In genomic region chr9:64591436-64591835, GRCm38 (mm10) we compare ENCODE assay signal across 10 mouse cellular contexts.
DNase-seq lines count a peak whose midpoint lies in the region; ATAC-seq and TF ChIP-seq lines count a peak whose summit lies in the region.
"Had no signal": no experiment of that assay in that cellular context is flagged by ENCODE, and none has a peak within 500 bp of the region (broad histone marks: within the 10 kb centered on the region; RNA-seq: fewer than 3 reads in every experiment).

No protein-coding gene starts in this region.

- no peak for TF ChIP-seq EP300 in lung, postnatal 0 days (IDR thresholded peaks at IDR 0.05)

- H3K9ac ChIP-seq in lung, postnatal 0 days (replicated peaks; ENCODE audit: low read depth), result no peak overlapping the region
- no peak overlapping the region; the same call in 1 of the 2 replicates for H3K9ac ChIP-seq in liver, embryonic 11.5 days (ENCODE audit: low read depth, low read length)
- no peak overlapping the region for H3K9ac ChIP-seq in forebrain, postnatal 0 days
- no peak overlapping the region for H3K9ac ChIP-seq in hindbrain, embryonic 11.5 days (ENCODE audit: low read depth, low read length)

- H3K27me3 ChIP-seq in lung, postnatal 0 days (replicated peaks; ENCODE audit: insufficient read depth, low read length), result no peaks in the 10 kb centered on the region
- H3K27me3 ChIP-seq in embryonic facial prominence, embryonic 10.5 days (replicated peaks; ENCODE audit: low read depth, poor library complexity, severe bottlenecking), result 0 out of 2 replicates have a peak, but pooled peaks cover 8% of the 10 kb centered on the region
- peaks cover 3% of the 10 kb centered on the region; the same call in 1 of the 2 replicates for H3K27me3 ChIP-seq in liver, embryonic 11.5 days (replicated peaks; ENCODE audit: control insufficient read depth, insufficient read depth, low read length)
- no peaks in the 10 kb centered on the region for H3K27me3 ChIP-seq in forebrain, postnatal 0 days (ENCODE audit: insufficient read depth, low read length)
- no peaks in the 10 kb centered on the region for H3K27me3 ChIP-seq in hindbrain, embryonic 11.5 days (ENCODE audit: control insufficient read depth, insufficient read depth, low read length)
- H3K27me3 ChIP-seq: Patski had no signal

- H3K4me3 ChIP-seq in lung, postnatal 0 days (ENCODE audit: low read depth, low read length), result no peak overlapping the region
- no peak overlapping the region for H3K4me3 ChIP-seq in embryonic facial prominence, embryonic 10.5 days
- no peak overlapping the region for H3K4me3 ChIP-seq in liver, embryonic 11.5 days (ENCODE audit: low read depth, low read length)
- no peak overlapping the region for H3K4me3 ChIP-seq in forebrain, postnatal 0 days (ENCODE audit: low read depth, low read length)
- no peak overlapping the region for H3K4me3 ChIP-seq in hindbrain, embryonic 11.5 days (ENCODE audit: low read depth, low read length)

- peak; percentile 22; the same call in 1 of the 2 replicates for TF ChIP-seq CTCF in lung, postnatal 0 days (IDR thresholded peaks at IDR 0.05)
- TF ChIP-seq CTCF in forebrain, postnatal 0 days (IDR thresholded peaks at IDR 0.05; ENCODE audit: low read depth), result no peak

- no peak overlapping the region for H3K4me2 ChIP-seq in lung, postnatal 0 days (replicated peaks; ENCODE audit: low read depth, low read length)
- H3K4me2 ChIP-seq in liver, embryonic 11.5 days, result no peak overlapping the region
- no peak overlapping the region for H3K4me2 ChIP-seq in forebrain, postnatal 0 days (ENCODE audit: low read depth)
- no peak overlapping the region for H3K4me2 ChIP-seq in hindbrain, embryonic 11.5 days (replicated peaks; ENCODE audit: low read depth, low read length)

- WGBS in lung, postnatal 0 days, result 63% methylated on average over 1 of the region's 1 CpGs
- WGBS in embryonic facial prominence, embryonic 10.5 days, result 88% methylated on average over 1 of the region's 1 CpGs
- 80% methylated on average over 1 of the region's 1 CpGs for WGBS in liver, embryonic 11.5 days
- WGBS in forebrain, postnatal 0 days, result 76% methylated on average over 1 of the region's 1 CpGs
- 75% methylated on average over 1 of the region's 1 CpGs for WGBS in hindbrain, embryonic 11.5 days

- DNase-seq in lung, postnatal 0 days (ENCODE audit: low spot score), result no peak
- no peak for DNase-seq in lung, postnatal 14 days
- no peak for DNase-seq in embryonic facial prominence, embryonic 10.5 days (ENCODE audit: low spot score)
- DNase-seq in liver, embryonic 11.5 days (ENCODE audit: low spot score), result no peak
- DNase-seq in spleen, postnatal 14 days (ENCODE audit: low spot score in 2 of 2), result peak; percentile 12 to 21
- DNase-seq in forebrain, postnatal 0 days, result no peak
- no peak for DNase-seq in hindbrain, embryonic 11.5 days (ENCODE audit: low spot score)
- DNase-seq: right cerebral cortex, postnatal 25 days; thymus, postnatal 25 days had no signal

- H3K9me3 ChIP-seq in lung, postnatal 0 days (ENCODE audit: low read length), result no peaks in the 10 kb centered on the region
- no peaks in the 10 kb centered on the region for H3K9me3 ChIP-seq in embryonic facial prominence, embryonic 10.5 days
- no peaks in the 10 kb centered on the region for H3K9me3 ChIP-seq in liver, embryonic 11.5 days (ENCODE audit: control insufficient read depth, low read length)
- no peaks in the 10 kb centered on the region for H3K9me3 ChIP-seq in forebrain, postnatal 0 days (ENCODE audit: low read length)
- no peaks in the 10 kb centered on the region for H3K9me3 ChIP-seq in hindbrain, embryonic 11.5 days (ENCODE audit: control insufficient read depth, low read length)

- H3K27ac ChIP-seq in lung, postnatal 0 days (ENCODE audit: low read length), result no peak overlapping the region
- H3K27ac ChIP-seq in embryonic facial prominence, embryonic 10.5 days (replicated peaks), result peak overlapping the region; percentile 24; the same call in 1 of the 2 replicates
- H3K27ac ChIP-seq in liver, embryonic 11.5 days (ENCODE audit: low read depth, low read length), result peak overlapping the region; percentile 95; the same call in 1 of the 2 replicates
- no peak overlapping the region for H3K27ac ChIP-seq in forebrain, postnatal 0 days (ENCODE audit: low read depth, low read length)
- no peak overlapping the region for H3K27ac ChIP-seq in hindbrain, embryonic 11.5 days (ENCODE audit: low read depth, low read length)

- no peak for ATAC-seq in lung, postnatal 0 days
- peak; percentile 64 for ATAC-seq in liver, embryonic 11.5 days (replicated peaks; ENCODE audit: low FRiP score)
- no peak for ATAC-seq in forebrain, postnatal 0 days
- no peak for ATAC-seq in hindbrain, embryonic 11.5 days (ENCODE audit: low FRiP score)
- ATAC-seq: Patski had no signal

- H3K4me1 ChIP-seq in lung, postnatal 0 days (ENCODE audit: insufficient read depth, low read depth, low read length), result no peaks in the 10 kb centered on the region
- H3K4me1 ChIP-seq in embryonic facial prominence, embryonic 10.5 days, result peaks cover 34% of the 10 kb centered on the region
- H3K4me1 ChIP-seq in liver, embryonic 11.5 days (replicated peaks; ENCODE audit: control insufficient read depth, insufficient read depth, low read length), result peaks cover 24% of the 10 kb centered on the region
- H3K4me1 ChIP-seq in forebrain, postnatal 0 days (ENCODE audit: insufficient read depth), result no peaks in the 10 kb centered on the region
- peaks cover 4% of the 10 kb centered on the region; the same call in 1 of the 2 replicates for H3K4me1 ChIP-seq in hindbrain, embryonic 11.5 days (replicated peaks; ENCODE audit: control insufficient read depth, insufficient read depth, low read length)

- H3K36me3 ChIP-seq in lung, postnatal 0 days (ENCODE audit: insufficient read depth, low read length), result no peaks in the 10 kb centered on the region
- H3K36me3 ChIP-seq in embryonic facial prominence, embryonic 10.5 days (replicated peaks), result no peaks in the 10 kb centered on the region
- H3K36me3 ChIP-seq in liver, embryonic 11.5 days (ENCODE audit: control insufficient read depth, insufficient read depth, low read length), result no peaks in the 10 kb centered on the region
- no peaks in the 10 kb centered on the region for H3K36me3 ChIP-seq in forebrain, postnatal 0 days (ENCODE audit: insufficient read depth)
- H3K36me3 ChIP-seq in hindbrain, embryonic 11.5 days (ENCODE audit: control insufficient read depth, insufficient read depth, low read length), result no peaks in the 10 kb centered on the region

Comparison
In these comparisons a context has a peak if more than half of its experiments do, and no peak if none do; other contexts are left out.
1. DNase-seq: peak in spleen, postnatal 14 days (2 of 2); none in lung, postnatal 0 days (single experiment), lung, postnatal 14 days (single experiment), embryonic facial prominence, embryonic 10.5 days (single experiment), liver, embryonic 11.5 days (single experiment), forebrain, postnatal 0 days (single experiment) and hindbrain, embryonic 11.5 days (single experiment).
2. H3K27ac ChIP-seq: peak in embryonic facial prominence, embryonic 10.5 days (single experiment) and liver, embryonic 11.5 days (single experiment); none in lung, postnatal 0 days (single experiment), forebrain, postnatal 0 days (single experiment) and hindbrain, embryonic 11.5 days (single experiment).